Mouse (Mus musculus) olfactory bulb, adult 2 months (tissue): Measurements from ENCODE around the gene Klk7.

Source experiments
- CTCF ChIP-seq: fragments of 200-500 bp; IDR thresholded peaks from 2 replicates; pipeline ENCODE4 v1.5.1; 2012; ENCODE audit warnings: low read depth, mild to moderate bottlenecking, low read length, moderate library complexity; ENCODE audit not compliant: insufficient read depth
- POLR2A ChIP-seq: fragments of 200-500 bp; IDR thresholded peaks from 2 replicates; pipeline ENCODE4 v1.6.1; 2012; ENCODE audit warnings: mild to moderate bottlenecking, low read depth, low read length, moderate library complexity; ENCODE audit not compliant: insufficient read depth

DNA sequence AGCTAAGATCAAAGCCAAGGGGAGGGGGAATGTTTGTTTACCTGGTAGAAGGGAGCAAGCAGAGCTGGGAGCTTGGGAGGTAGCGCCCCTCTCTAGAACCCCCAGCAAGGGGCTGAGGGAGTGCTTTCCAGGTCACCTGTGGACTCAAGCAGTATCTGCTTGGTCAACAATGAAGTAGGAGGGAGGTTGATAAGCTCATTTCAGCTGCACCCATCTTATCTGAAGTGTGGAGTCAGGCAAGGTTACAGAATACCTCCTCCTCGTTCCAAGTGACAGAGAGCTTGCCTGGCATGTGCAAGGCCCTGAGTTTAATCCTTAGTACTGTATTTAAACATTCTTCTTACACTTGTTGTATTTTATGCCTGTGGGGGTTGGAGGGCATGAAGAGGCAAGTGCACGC lies 44.6 kb downstream of the Klk7 start:
- TF ChIP-seq POLR2A (no peak), CTCF (no peak)
